Mouse (Mus musculus): ENCODE measurements at regions not wholly inside any gene's neighbourhood (a gene's known extent, or its start where the extent isn't known, plus 50 kb on each side); places are given as distances from the start of the nearest gene placed in this dataset.
A peak's percentile ranks its signal among the peaks of the same experiment; 100 is the strongest.
"Not testable (repeated sequence)": the region's sequence is repeated elsewhere in the genome, so short reads cannot be mapped to it uniquely, and the experiment has no call there.

DNA sequence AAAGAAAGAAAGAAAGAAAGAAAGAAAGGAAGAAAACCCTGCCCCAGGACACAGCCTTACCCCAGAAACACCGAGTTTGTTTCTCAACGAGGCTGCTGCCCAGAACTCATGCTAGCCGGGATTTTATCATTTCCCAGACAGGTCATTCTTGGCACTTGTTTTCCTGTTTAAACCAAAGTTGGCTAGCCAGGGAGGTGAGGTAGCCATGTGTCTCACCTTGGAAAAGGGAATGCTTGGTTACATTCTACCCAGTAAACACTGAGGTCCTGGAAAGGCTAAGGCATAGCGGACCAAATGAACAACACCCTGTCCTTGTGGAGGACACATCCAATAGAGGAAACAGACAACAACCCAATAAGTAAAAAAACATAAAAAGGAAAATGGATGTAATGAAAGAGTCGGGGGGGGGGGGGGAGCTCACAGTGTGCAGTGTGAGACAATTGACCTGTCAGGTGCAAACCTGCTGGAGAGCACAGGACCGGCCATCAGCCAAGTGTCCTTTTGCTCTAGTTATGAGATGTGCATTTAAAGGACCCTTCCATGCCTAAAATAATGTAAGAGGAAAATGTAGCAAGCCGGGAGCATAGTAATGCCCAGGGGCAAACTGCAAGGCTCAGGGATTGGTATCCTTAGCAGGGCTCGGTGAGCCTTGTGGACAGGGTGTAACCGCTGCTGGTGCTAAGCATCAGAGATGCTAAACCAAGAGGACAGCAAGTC lies 78.2 kb upstream of the Fzd7 start:
- DNase-seq = no peak

- DNase-seq = no peak
Measured at GRCm38 (mm10) chr1:59405370-59405769, 76.9 kb upstream of the Fzd7 start.

- DNase-seq = no peak
Measured at GRCm38 (mm10) chr1:59406741-59407306, 75.4 kb upstream of the Fzd7 start.

DNA sequence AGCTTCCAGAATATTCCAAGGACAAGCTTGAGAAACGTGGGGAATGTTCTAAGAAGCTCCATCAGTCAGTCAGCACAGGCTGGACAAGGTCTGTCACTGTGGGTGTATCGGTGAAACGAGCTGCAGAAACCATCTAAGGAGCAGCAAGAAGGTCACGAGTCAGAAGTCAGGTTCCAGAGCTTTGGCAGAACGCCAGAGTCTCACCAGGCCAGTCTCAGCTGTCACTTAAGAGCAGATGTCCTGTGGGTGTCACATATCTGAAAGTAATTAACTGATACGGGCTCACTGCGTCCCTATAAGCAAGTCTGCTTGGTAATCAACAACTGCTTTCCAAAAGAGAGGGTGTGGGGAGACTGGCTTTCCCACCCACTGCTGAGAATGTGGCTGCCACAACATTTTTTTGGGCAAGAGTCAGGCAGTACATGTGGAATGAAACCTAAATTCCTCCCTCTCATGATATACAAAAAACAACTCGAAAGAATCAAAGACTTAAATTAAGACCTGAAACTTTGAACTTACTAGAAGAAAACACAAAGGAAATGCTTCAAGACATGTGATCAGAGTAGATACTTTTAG lies 72.6 kb upstream of the Fzd7 start:
- no peak for DNase-seq

- DNase-seq = peak; percentile 21
Measured at GRCm38 (mm10) chr1:59413264-59413663, 69.0 kb upstream of the Fzd7 start.

- no peak for DNase-seq
Measured at GRCm38 (mm10) chr1:59414401-59415210, 67.6 kb upstream of the Fzd7 start.

GRCm38 (mm10) chr1:59415733-59416312 lies 66.4 kb upstream of the Fzd7 start:
- no peak for DNase-seq

DNA sequence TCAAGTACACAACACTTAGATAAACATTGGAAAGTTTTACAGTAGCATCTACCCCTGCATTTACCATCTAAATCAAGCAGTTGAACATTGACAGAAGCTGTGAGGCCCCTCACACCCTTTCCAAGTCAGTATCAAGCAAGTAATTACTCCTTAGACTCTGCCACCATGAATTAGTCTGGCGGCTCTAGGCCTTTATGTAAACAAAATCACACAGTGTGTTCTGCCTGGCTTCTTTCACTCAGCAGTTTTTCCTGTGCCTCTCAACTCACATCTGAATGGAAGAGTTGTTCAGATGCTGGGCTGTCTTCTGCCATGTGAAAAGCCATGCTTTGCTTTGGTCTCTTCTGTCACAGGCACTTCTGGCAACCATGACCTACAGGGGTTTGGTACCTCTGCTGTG lies 64.9 kb upstream of the Fzd7 start:
- DNase-seq = no peak

- DNase-seq = no peak
Measured at GRCm38 (mm10) chr1:59417962-59418361, 64.3 kb upstream of the Fzd7 start.

- no peak for DNase-seq
Measured at GRCm38 (mm10) chr1:59418748-59419147, 63.5 kb upstream of the Fzd7 start.

- no peak for DNase-seq
Measured at GRCm38 (mm10) chr1:59422981-59423941, 59.0 kb upstream of the Fzd7 start.

GRCm38 (mm10) chr1:59425771-59426170 lies 56.5 kb upstream of the Fzd7 start:
- not testable (repeated sequence) for DNase-seq

- DNase-seq = no peak
Measured at GRCm38 (mm10) chr1:59426346-59427203, 55.6 kb upstream of the Fzd7 start.

DNA sequence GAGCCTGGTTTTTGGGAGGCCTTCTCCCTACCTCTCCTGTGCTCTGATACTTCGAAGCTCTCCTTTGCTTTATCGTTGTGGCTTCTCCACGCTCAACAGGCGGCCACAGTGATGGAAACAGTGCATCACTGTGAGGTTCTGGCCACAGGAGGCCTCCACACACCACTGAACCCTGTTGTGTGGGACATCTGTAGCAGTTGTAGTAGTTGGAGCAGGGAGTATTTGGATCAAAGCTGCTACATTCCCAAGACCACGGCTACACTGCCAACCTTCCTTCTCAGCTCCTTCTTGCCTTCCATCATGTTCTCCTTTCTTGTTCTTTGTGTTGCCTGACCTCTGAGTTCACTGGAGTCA lies 55.0 kb upstream of the Fzd7 start:
- no peak for DNase-seq

DNA sequence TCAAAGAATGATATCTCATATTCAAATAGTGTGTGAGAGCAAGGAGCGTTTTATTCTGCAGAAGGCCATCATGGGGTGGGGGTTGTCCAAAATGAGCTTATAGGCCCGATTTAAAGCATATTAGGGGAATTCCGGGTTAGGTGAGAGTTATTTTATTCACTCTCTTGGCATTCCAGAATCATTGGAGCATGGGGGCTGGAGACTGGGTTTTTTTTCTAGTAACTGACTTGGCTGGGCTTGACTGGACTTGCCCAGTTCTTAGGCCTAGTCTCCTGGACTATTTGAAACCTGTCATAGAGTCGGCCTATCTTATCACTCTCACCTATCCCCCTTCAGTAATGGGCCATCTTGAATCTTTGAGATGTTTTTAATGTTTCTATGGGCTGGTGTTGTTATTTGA lies 52.9 kb upstream of the Fzd7 start:
- DNase-seq = no peak

- DNase-seq = no peak
Measured at GRCm38 (mm10) chr1:59430234-59430633, 52.0 kb upstream of the Fzd7 start.

DNA sequence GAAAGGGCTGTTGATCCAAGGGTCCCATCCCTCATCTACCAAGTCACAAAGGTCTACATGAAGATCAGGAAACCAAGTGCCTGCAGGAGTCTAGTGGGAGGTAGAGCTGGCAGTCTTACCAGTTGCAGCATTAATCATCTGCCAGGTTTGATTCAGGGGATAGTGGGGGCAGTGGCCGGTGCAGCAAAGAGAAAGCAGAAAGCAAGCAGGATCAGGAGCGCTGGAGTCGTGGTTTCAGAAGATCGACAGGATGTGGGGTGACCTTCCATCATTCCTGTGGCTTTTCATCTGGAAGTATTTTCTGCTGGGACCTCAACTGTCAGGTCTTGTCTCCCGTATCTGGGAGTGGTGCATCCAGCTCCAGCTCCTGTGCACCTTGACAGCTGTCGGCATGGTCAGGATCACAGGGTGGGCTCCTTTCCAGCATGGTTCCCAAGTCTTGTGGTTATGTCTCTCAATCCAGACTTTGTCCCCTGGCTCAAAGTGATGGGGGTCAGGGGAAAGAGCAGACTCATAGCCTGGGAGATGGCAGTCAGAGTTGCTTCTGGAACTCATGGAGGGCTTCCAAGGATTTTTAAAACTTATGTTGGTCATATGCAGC lies 51.2 kb upstream of the Fzd7 start:
- DNase-seq = no peak

Data from adrenal gland, adult 2 months (tissue).